Mouse (Mus musculus) heart, adult 2 months (tissue): ENCODE measurements around the gene Car4.

Experiments
- CTCF ChIP-seq: fragments of 200-600 bp; IDR thresholded peaks from 2 replicates; pipeline ENCODE4 v1.8.1; 2022; ENCODE audit warnings: antibody characterized with exemption, mild to moderate bottlenecking, moderate library complexity
- POLR2A ChIP-seq: fragments of 200-500 bp; IDR thresholded peaks from 2 replicates; pipeline ENCODE4 v1.6.1; 2011; ENCODE audit warnings: mild to moderate bottlenecking, low read depth, low read length, control low read depth; ENCODE audit not compliant: insufficient read depth

GRCm38 (mm10) chr11:84957171-84957570 lies 415 bp upstream of the Car4 start:
- TF ChIP-seq CTCF (no peak), POLR2A (no peak)
